Mouse (Mus musculus) heart, postnatal 14 days (tissue): ENCODE measurements at regions not wholly inside any gene's neighbourhood (a gene's known extent, or its start where the extent isn't known, plus 50 kb on each side); places are given as distances from the start of the nearest gene placed in this dataset.
A peak's percentile ranks its signal among the peaks of the same experiment; 100 is the strongest.

Experiments used
- DNase-seq, 2 experiments: peaks; one replicate each; pipeline ENCODE4 v3.0.0; 2021 to 2022
- intact Hi-C: fragments of 180-260 bp; cut with DNase I; formaldehyde crosslinking; loops from one replicate; pipeline ENCODE4 v1.15.1; 2025

DNA sequence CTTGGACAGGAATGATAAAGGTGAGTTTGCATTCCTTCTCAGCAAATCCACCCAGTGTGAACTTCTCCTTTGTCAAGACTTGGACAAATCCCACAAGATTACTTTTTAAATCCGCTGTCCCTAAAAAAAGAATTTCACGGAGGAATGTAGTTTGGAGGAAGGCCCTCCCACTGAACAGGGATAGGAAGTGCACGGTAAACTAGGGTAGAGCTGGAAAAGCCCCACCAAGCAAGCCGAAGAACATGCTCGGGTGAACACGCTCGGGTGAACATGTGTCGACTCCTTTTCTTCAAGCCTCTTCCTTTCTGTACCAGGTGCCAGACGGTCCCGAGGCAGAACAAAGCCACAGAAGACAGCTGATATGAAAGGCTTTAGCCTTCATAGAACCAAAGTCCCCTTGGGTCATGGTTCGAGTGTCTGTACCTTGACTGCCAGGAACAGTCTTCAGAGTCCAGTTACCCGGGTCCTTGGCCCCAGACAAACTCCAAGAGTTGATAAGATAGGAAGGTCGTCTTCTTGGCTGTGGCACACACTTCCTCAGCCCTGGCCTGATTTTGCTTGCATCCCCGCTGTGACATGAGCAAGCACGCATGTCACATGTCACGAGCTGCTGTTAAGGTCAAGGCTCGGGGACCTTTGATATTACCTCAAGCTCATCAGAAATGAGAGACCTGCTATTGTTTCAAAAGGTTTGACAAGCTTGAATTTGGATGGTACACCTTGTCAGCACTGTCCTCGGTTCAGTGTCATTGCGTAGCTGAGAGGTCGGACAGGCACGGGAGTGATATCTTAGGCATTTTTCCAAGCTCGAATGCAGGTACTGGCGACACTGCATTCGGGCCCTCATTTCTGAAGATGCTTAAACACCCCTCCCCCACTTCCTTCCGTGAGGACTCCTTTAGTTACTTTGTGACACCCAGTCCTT, 51.5 kb upstream of the Ryk start:
- intact Hi-C loops = no loop called here
- DNase-seq = no peak

DNA sequence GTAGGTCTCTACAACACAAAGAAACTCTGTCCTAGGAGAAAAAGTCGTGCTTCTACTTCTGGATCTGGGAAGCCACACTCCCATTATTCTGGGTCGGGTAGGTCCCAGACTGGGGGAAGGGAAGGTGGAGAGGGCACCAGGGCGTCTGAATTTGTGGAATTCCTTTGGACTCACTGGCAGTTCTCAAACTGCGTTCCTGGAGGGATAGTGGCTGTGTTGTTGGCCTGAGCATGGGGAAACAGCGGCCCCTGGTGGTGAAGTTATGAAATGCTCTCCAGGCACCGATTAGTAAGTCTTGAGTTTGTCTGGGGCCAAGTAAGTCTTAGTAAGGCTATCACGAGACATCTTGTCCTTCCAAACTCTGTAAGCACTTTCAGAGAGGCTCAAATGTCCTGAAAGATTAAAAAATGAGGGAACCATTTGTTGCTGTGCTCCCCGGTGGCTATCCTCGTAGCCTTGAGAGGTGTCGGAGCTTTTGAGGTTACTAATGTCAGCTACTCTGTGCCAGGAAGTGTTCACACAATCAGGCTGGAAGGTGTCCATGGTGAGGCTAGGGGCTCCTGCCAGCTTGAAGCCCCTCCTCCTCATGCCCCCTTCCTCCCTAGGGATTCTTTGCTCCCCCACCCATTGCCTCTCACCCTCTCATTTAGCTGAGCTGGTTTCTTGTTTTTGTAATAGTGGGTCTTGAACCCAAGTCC, 50.2 kb upstream of the Ryk start:
- intact Hi-C loops = loop anchor here (1.0 kb wide), 2 partner anchors 83 to 148 kb away; no protein-coding TSS in a partner anchor
- peak; percentile 91 to 92 for DNase-seq
